Mouse (Mus musculus): ENCODE results near the gene Tshz2. TPM values are rescaled to one million over a fixed set of nuclear protein-coding genes. Genes with fewer than 3 reads are reported as not detected.

Gene Tshz2
- polyA plus RNA-seq, 1 experiment from 2014 or later: 22.8 TPM

GRCm38 (mm10) chr2:170094871-170095270, 462.1 kb downstream of the Tshz2 start:
- Histone ChIP-seq H3K9me3 (replicated peaks; ENCODE audit: control insufficient read depth, low read length, poor library complexity, severe bottlenecking) (no peaks in the 10 kb centered on the region), H3K27me3 (ENCODE audit: control insufficient read depth, insufficient read depth, low read depth, low read length) (no peaks in the 10 kb centered on the region), H3K4me3 (ENCODE audit: low read depth, low read length) (no peak overlapping the region), H3K4me1 (ENCODE audit: control insufficient read depth, insufficient read depth, low read length) (no peaks in the 10 kb centered on the region), H3K9ac (ENCODE audit: low read depth, low read length) (no peak overlapping the region), H3K27ac (ENCODE audit: low read length) (no peak overlapping the region), H3K4me2 (ENCODE audit: low read length) (no peak overlapping the region), H3K36me3 (ENCODE audit: control insufficient read depth, insufficient read depth, low read length) (no peaks in the 10 kb centered on the region)
- WGBS: 90% methylated on average over 9 of the region's 9 CpGs
- ATAC-seq: no peak

DNA sequence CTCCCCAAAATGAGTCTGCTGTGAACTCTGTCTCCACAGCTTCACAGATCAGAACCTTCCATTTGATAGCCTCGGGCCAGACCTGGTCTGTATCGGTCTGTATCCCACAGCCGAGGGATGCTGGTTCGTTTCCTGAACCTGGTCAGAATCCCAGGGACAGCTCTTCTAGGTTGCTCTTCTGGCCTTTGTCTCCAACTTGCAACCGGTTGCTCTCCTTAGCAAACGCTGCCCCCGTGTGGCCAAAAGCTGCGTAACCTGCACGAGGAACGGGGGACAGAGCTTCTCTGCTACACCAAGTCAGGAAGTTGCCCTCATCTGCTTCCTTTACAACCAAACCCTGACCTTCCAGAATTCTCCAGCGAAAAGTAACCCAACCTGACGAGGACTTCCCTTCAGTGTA, 468.3 kb downstream of the Tshz2 start:
- H3K4me3 ChIP-seq (ENCODE audit: low read depth, low read length): no peak overlapping the region
- H3K4me1 ChIP-seq (ENCODE audit: control insufficient read depth, insufficient read depth, low read length): no peaks in the 10 kb centered on the region
- no peak overlapping the region for H3K27ac ChIP-seq (ENCODE audit: low read length)
- no peaks in the 10 kb centered on the region for H3K27me3 ChIP-seq (ENCODE audit: control insufficient read depth, insufficient read depth, low read depth, low read length)
- no peak overlapping the region for H3K9ac ChIP-seq (ENCODE audit: low read depth, low read length)
- no peaks in the 10 kb centered on the region for H3K36me3 ChIP-seq (ENCODE audit: control insufficient read depth, insufficient read depth, low read length)
- no peaks in the 10 kb centered on the region for H3K9me3 ChIP-seq (replicated peaks; ENCODE audit: control insufficient read depth, low read length, poor library complexity, severe bottlenecking)
- 0 out of 2 replicates have a peak, but pooled peaks have one; percentile 46 for ATAC-seq
- H3K4me2 ChIP-seq (ENCODE audit: low read length): no peak overlapping the region
- WGBS: 4% methylated on average over 12 of the region's 12 CpGs

DNA sequence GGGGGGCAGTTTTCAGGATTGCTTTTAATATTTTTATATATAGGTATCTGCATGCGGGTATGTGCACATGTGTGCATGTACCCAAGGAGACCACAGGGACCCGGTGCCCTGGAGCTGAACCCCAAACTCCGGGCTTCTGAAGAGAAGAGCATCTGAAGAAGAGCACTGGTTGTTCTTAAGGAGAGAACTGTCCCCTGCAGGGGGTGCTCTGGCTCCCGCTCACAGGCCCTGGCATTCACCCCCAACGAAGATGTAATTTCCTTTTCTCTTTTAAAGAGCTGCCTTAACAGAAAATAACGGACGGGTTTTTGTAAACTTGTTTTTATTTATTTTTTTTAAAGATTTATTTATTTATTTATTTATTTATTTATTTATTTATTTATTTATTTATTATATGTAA, 469.1 kb downstream of the Tshz2 start:
- no peak overlapping the region for H3K4me3 ChIP-seq (ENCODE audit: low read depth, low read length)
- H3K27me3 ChIP-seq (ENCODE audit: control insufficient read depth, insufficient read depth, low read depth, low read length): no peaks in the 10 kb centered on the region
- no peak overlapping the region for H3K27ac ChIP-seq (ENCODE audit: low read length)
- H3K9me3 ChIP-seq (replicated peaks; ENCODE audit: control insufficient read depth, low read length, poor library complexity, severe bottlenecking): no peaks in the 10 kb centered on the region
- 79% methylated on average over 7 of the region's 7 CpGs for WGBS
- ATAC-seq: no peak
- no peak overlapping the region for H3K9ac ChIP-seq (ENCODE audit: low read depth, low read length)
- no peaks in the 10 kb centered on the region for H3K4me1 ChIP-seq (ENCODE audit: control insufficient read depth, insufficient read depth, low read length)
- H3K36me3 ChIP-seq (ENCODE audit: control insufficient read depth, insufficient read depth, low read length): no peaks in the 10 kb centered on the region
- H3K4me2 ChIP-seq (ENCODE audit: low read length): no peak overlapping the region

GRCm38 (mm10) chr2:170103341-170103740, 470.5 kb downstream of the Tshz2 start:
- Histone ChIP-seq H3K9me3 (replicated peaks; ENCODE audit: control insufficient read depth, low read length, poor library complexity, severe bottlenecking) (no peaks in the 10 kb centered on the region), H3K4me3 (ENCODE audit: low read depth, low read length) (no peak overlapping the region), H3K4me1 (ENCODE audit: control insufficient read depth, insufficient read depth, low read length) (no peaks in the 10 kb centered on the region), H3K27ac (ENCODE audit: low read length) (no peak overlapping the region), H3K9ac (ENCODE audit: low read depth, low read length) (no peak overlapping the region), H3K36me3 (ENCODE audit: control insufficient read depth, insufficient read depth, low read length) (no peaks in the 10 kb centered on the region), H3K27me3 (ENCODE audit: control insufficient read depth, insufficient read depth, low read depth, low read length) (no peaks in the 10 kb centered on the region), H3K4me2 (ENCODE audit: low read length) (no peak overlapping the region)
- no peak for ATAC-seq
- WGBS: 74% methylated on average over 5 of the region's 5 CpGs

- H3K4me1 ChIP-seq (ENCODE audit: control insufficient read depth, insufficient read depth, low read length): no peaks in the 10 kb centered on the region
- no peaks in the 10 kb centered on the region for H3K36me3 ChIP-seq (ENCODE audit: control insufficient read depth, insufficient read depth, low read length)
- no peak overlapping the region for H3K9ac ChIP-seq (ENCODE audit: low read depth, low read length)
- H3K4me3 ChIP-seq (ENCODE audit: low read depth, low read length): no peak overlapping the region
- no peak for ATAC-seq
- H3K27ac ChIP-seq (ENCODE audit: low read length): no peak overlapping the region
- no peaks in the 10 kb centered on the region for H3K9me3 ChIP-seq (replicated peaks; ENCODE audit: control insufficient read depth, low read length, poor library complexity, severe bottlenecking)
- no peak overlapping the region for H3K4me2 ChIP-seq (ENCODE audit: low read length)
- H3K27me3 ChIP-seq (ENCODE audit: control insufficient read depth, insufficient read depth, low read depth, low read length): no peaks in the 10 kb centered on the region
- 52% methylated on average over 9 of the region's 9 CpGs for WGBS
Measured at GRCm38 (mm10) chr2:170103852-170104251, 471.0 kb downstream of the Tshz2 start.

- 84% methylated on average over 6 of the region's 6 CpGs for WGBS
- no peak overlapping the region for H3K27ac ChIP-seq (ENCODE audit: low read length)
- H3K27me3 ChIP-seq (ENCODE audit: control insufficient read depth, insufficient read depth, low read depth, low read length): no peaks in the 10 kb centered on the region
Measured at GRCm38 (mm10) chr2:170104396-170104795, 471.6 kb downstream of the Tshz2 start.

DNA sequence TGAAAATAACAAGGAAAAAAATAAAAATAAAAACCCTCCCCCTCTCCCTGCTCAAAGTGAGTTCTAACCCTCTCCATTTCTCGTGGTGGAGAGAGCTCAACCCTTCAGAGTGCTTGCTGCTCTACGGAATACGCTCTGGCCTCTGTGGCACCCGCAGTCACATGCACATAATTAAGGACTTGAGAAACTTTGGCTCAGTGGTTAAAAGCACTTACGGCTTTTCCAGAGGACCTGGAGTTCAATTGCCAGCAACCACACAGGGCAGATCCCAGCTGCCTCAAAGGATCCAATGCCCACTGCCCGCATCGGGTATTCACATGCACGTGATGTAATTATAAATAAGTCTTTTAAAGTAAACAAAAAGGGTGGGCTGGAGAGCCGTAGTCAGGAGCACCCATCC, 473.2 kb downstream of the Tshz2 start:
- no peaks in the 10 kb centered on the region for H3K27me3 ChIP-seq (ENCODE audit: control insufficient read depth, insufficient read depth, low read depth, low read length)
- no peaks in the 10 kb centered on the region for H3K4me1 ChIP-seq (ENCODE audit: control insufficient read depth, insufficient read depth, low read length)
- no peak overlapping the region for H3K9ac ChIP-seq (ENCODE audit: low read depth, low read length)
- H3K4me3 ChIP-seq (ENCODE audit: low read depth, low read length): no peak overlapping the region
- no peak overlapping the region for H3K27ac ChIP-seq (ENCODE audit: low read length)
- H3K36me3 ChIP-seq (ENCODE audit: control insufficient read depth, insufficient read depth, low read length): no peaks in the 10 kb centered on the region
- ATAC-seq: no peak
- no peak overlapping the region for H3K4me2 ChIP-seq (ENCODE audit: low read length)
- 83% methylated on average over 9 of the region's 9 CpGs for WGBS
- H3K9me3 ChIP-seq (replicated peaks; ENCODE audit: control insufficient read depth, low read length, poor library complexity, severe bottlenecking): no peaks in the 10 kb centered on the region

More at GRCm38 (mm10) chr2:170104396-170104795, 471.6 kb downstream of the Tshz2 start:
- Histone ChIP-seq H3K36me3 (ENCODE audit: control insufficient read depth, insufficient read depth, low read length) (no peaks in the 10 kb centered on the region), H3K4me1 (ENCODE audit: control insufficient read depth, insufficient read depth, low read length) (no peaks in the 10 kb centered on the region), H3K9ac (ENCODE audit: low read depth, low read length) (no peak overlapping the region), H3K9me3 (replicated peaks; ENCODE audit: control insufficient read depth, low read length, poor library complexity, severe bottlenecking) (no peaks in the 10 kb centered on the region), H3K4me2 (ENCODE audit: low read length) (no peak overlapping the region), H3K4me3 (ENCODE audit: low read depth, low read length) (no peak overlapping the region)
- no peak for ATAC-seq

- WGBS: 88% methylated on average over 3 of the region's 3 CpGs
- Histone ChIP-seq H3K9me3 (replicated peaks; ENCODE audit: control insufficient read depth, low read length, poor library complexity, severe bottlenecking) (no peaks in the 10 kb centered on the region), H3K4me3 (ENCODE audit: low read depth, low read length) (no peak overlapping the region), H3K27me3 (ENCODE audit: control insufficient read depth, insufficient read depth, low read depth, low read length) (no peaks in the 10 kb centered on the region), H3K27ac (ENCODE audit: low read length) (no peak overlapping the region), H3K9ac (ENCODE audit: low read depth, low read length) (no peak overlapping the region), H3K4me1 (ENCODE audit: control insufficient read depth, insufficient read depth, low read length) (no peaks in the 10 kb centered on the region), H3K4me2 (ENCODE audit: low read length) (no peak overlapping the region), H3K36me3 (ENCODE audit: control insufficient read depth, insufficient read depth, low read length) (no peaks in the 10 kb centered on the region)
- no peak for ATAC-seq
Measured at GRCm38 (mm10) chr2:170107791-170108190, 475.0 kb downstream of the Tshz2 start.

DNA sequence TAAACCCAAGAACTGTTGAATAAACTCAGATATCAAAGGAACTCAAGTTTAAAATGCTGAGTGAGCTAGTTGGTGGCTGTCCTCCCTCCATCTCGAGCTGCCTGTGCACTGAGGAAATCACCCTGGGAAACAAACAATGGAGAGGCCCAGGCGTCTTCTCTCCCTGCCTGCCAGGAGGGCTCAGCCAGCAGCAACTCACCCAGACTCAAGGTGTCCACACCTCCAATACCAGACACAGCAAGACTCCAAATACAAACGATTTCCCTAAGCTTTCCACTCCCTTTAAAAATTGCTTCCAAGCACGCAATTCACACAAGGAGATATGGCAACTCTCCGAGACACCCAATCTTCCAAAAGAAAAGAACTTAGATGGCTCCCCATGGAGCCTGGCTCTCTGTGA, 476.7 kb downstream of the Tshz2 start:
- H3K27me3 ChIP-seq (ENCODE audit: control insufficient read depth, insufficient read depth, low read depth, low read length): no peaks in the 10 kb centered on the region
- H3K4me1 ChIP-seq (ENCODE audit: control insufficient read depth, insufficient read depth, low read length): no peaks in the 10 kb centered on the region
- WGBS: 21% methylated on average over 5 of the region's 5 CpGs
- H3K27ac ChIP-seq (ENCODE audit: low read length): no peak overlapping the region
- H3K9ac ChIP-seq (ENCODE audit: low read depth, low read length): no peak overlapping the region
- no peak overlapping the region for H3K4me3 ChIP-seq (ENCODE audit: low read depth, low read length)
- H3K4me2 ChIP-seq (ENCODE audit: low read length): no peak overlapping the region
- H3K9me3 ChIP-seq (replicated peaks; ENCODE audit: control insufficient read depth, low read length, poor library complexity, severe bottlenecking): no peaks in the 10 kb centered on the region
- no peak for ATAC-seq
- H3K36me3 ChIP-seq (ENCODE audit: control insufficient read depth, insufficient read depth, low read length): no peaks in the 10 kb centered on the region

DNA sequence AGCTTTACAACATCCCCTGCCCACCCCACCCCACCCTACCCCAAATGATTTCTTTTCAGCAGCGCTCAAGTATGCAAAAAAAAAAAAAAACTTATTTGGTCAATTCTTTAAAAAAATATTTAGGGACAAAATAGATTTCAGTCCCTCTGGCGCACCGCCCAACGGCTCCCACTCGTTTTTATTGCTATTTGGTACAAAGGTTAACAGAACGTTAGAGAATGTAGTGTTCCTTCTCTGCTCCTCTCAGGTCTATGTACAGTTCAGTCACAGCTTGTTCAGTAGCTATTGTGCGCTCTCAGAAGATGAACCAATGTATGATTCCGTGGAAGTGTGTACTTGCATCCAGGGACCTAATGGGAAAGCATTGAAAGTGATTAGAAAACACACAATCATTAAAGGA, 477.5 kb downstream of the Tshz2 start:
- Histone ChIP-seq H3K27ac (ENCODE audit: low read length) (no peak overlapping the region), H3K9me3 (replicated peaks; ENCODE audit: control insufficient read depth, low read length, poor library complexity, severe bottlenecking) (no peaks in the 10 kb centered on the region), H3K36me3 (ENCODE audit: control insufficient read depth, insufficient read depth, low read length) (no peaks in the 10 kb centered on the region), H3K4me1 (ENCODE audit: control insufficient read depth, insufficient read depth, low read length) (no peaks in the 10 kb centered on the region), H3K4me3 (ENCODE audit: low read depth, low read length) (no peak overlapping the region), H3K27me3 (ENCODE audit: control insufficient read depth, insufficient read depth, low read depth, low read length) (no peaks in the 10 kb centered on the region), H3K9ac (ENCODE audit: low read depth, low read length) (no peak overlapping the region), H3K4me2 (ENCODE audit: low read length) (no peak overlapping the region)
- ATAC-seq: no peak
- 84% methylated on average over 8 of the region's 8 CpGs for WGBS
